Mouse (Mus musculus) left cerebral cortex, adult 18-20 months (tissue): ENCODE measurements around the gene Ttyh2. TPM values are rescaled to one million over a fixed set of nuclear protein-coding genes. Genes with fewer than 3 reads are reported as not detected.

Experiments used
- DNase-seq, 2 experiments: peaks; one replicate each; pipeline ENCODE4 v3.0.0; 2021 to 2022; ENCODE audit warnings: low spot score in 2 of 2, mixed read lengths in 1 of 2
- total RNA-seq, 2 experiments: library from RNA; stranded (reverse); gene quantifications; 2 replicates each; pipeline ENCODE4 v1.2.3; 2021

Ttyh2 gene
- total RNA-seq, 2 experiments from 2014 or later: 17.8 to 21.5 TPM

DNA sequence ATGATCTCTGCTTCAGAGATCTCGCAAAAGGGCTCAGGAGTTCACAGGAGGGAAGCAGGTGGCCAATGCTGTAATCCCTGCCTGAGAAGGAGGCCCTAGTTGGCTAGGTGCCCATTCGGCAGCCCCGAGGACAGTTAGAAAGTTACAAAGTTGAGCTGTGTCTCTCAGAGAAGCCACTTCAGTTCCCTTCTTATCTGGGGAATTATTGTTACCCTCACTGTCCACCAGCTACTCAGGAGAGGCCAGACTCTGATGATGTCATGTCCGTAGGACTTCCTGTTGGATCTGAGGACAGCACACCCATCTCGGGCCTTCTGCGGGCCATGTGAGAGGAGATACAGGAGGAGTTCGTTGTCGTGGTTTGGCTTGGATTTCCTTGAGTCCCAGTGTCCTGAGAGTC is 4.4 kb downstream of the Ttyh2 start:
- no peak for DNase-seq

DNA sequence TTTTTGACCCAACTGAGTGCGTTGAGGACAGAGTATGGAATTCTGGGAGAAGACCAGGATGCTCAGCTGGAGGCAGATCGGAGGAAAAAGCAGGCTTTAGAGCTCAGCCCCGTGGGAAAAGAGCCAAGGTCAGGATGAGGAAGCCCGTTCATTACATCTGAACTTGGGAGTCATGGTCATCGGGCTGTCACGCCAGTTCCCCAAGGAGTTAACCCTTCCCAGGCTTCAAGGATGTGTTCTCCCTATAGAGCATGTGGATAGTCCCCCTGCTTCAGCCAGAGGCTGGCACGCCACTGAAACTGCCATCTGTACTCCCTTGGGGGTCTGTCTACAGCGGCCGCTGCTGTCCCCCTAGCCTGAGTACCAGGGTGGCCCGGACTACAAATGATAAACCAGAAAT is 5.1 kb downstream of the Ttyh2 start:
- no peak for DNase-seq

- DNase-seq: no peak
Observed at GRCm38 (mm10) chr11:114681054-114681453, 5.8 kb downstream of the Ttyh2 start.

- DNase-seq: no peak
Observed at GRCm38 (mm10) chr11:114682321-114682900, 7.2 kb downstream of the Ttyh2 start.

GRCm38 (mm10) chr11:114683029-114683721 is 7.9 kb downstream of the Ttyh2 start:
- no peak for DNase-seq

DNA sequence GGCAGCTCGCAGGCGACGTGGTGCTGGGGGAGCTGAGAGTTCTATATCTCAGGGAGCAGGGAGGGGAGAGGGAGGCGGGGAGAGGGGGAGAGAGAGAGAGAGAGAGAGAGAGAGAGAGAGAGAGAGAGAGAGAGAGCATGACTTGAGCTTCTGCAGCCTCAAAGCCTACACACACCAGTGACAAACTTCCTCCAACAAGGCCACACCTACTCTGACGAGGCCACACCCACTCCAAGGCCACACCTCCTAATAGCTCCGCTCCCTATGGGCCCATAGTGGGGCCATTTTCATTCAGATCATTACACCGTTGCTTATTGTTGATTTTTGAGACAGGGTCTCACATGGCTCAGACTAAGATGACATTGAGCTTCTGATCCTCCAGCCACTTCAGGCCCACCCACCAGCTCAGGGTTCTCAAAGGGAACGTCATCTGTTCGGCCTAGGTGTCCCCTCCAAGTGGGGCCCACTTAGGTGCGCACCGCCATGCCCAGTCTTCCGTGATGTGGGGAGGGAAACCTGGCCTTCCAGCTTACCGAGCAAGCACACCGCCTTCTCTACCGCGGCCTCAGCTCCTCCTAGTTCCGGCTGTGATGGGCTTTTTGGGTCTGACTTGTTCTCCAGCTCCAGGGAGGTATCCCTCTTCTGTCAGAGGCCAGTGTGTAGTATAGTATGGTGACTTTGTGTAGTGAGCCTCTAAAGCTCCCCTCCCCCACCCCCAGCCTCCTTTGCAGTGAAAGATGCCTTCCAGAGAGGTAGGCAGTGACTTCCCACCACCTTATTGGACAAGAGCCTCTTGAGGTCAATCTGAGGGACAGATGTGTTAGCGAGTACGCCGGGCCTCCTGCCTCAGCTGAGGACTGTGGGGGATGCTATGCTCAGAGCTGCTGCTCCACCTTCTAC is 8.7 kb downstream of the Ttyh2 start:
- no peak for DNase-seq

- no peak for DNase-seq
Observed at GRCm38 (mm10) chr11:114684627-114685373, 9.6 kb downstream of the Ttyh2 start.

DNA sequence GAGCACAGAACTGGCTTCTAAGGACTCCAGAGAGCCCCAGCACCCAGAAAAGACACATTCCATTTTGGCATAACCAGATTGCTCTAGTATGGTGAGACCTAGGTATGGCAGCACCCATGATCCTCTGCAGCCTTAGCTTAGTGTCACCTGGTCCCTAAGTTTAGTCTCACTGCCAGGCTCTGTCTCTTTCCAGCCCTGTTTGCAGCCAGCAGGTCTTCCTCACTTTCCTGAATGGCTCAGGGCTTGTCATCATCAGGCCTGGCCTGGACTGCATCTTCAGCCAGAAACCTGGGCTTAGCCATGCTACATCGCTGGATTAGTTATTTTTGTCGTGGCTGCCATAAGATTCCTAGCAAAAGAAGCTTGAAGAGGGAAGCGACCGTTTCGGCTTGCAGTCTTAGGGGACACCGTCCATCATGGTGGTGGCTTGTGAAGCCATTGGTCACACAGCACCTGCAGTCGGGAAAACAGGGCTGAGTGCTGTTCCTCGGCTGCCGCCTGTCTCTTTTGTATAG is 10.4 kb downstream of the Ttyh2 start:
- DNase-seq: no peak

DNA sequence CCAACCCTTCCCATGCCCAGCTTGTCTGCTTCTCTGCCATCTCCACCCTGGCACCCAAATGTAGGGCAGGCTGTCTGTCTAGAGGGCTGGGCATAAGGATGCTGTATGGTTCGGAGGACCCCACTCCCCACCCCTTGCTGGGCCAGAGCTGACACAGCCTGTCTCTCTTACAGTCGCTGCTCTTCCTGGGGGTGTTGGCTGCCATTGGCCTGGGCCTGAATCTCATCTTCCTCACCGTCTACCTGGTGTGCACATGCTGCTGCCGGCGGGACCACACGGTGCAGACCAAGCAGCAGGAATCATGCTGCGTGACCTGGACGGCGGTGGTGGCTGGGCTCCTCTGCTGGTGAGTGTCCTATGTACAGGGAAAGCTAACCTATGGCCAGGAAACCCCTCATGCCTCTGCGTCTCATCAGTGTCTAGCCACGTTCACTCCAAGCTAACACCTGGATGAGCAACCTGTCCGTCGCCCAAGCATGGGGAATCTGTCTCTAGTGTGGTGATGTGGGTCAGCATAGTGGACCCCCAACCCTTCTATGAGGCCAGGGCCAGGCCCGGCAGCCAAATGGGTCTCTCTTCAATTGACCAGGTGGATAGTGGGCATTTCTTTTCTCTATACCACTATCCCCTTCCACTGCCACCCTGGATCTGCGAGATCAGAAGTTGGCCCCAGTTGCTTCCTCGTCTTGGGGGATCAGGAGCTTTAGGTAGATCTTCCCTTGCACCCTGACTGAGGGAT is 11.2 kb downstream of the Ttyh2 start:
- no peak for DNase-seq

DNA sequence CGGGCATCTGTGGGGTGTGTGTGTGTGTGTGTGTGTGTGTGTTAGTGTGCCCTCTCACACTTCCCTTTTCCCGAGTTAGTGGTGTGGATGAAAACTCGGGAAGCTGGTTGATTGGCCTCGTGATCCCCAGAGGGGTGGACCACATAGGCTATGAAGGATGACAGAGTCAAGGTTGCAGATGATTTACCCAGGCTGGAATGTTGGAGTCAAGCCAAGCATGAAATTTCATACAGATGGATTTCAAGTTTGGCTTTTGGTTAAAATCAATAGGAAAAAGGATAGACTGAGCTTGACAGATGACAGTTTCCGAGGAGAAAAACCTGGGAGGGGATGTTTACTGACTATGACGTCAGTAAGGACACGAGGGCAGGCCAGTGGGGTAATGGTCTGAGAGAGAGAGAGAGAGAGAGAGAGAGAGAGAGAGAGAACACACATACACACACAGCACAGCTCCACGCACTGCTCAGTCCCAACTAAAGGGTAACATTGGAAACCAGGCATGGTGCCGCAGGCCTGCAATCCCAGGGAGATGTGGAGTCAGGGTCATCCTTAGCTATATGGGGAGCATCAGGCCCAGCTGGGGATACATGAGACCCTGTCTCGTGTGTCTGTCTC is 12.4 kb downstream of the Ttyh2 start:
- no peak for DNase-seq

DNA sequence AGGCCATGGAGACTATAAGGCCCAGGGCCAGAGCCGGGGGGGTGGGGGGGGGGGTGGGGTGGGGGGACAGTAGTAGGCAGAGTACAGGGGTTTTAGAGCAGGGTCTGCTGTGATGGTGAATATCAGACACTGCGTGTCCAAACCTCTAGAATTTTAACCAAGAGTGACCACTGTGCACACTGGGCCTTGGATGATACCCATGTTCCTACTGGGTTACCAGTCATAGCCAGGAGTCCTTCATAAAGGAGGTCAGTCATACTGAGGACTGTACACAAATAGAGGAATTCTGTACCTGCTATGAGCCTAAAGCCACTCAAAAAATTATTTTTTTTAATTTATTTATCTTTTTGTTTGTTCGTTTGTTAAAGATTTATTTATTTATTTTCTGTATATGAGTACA is 13.5 kb downstream of the Ttyh2 start:
- DNase-seq: no peak

DNA sequence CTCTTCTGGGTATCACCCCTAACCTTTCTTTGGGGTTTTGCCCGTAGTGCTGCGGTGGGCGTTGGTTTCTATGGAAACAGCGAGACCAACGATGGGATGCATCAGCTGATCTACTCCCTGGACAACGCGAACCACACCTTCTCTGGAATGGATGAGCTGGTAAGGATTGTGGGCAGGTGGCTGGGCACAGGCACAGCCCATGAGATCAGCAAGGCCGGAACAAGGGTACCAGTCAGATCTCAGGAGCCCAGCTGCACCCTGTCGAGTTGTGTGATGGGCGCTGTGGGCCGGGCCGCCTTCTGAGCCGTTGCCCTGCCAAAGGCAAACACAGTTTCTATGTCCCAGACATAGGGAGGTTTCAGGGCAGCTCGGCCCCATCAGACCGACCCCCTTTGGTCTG is 15.0 kb downstream of the Ttyh2 start:
- no peak for DNase-seq

DNA sequence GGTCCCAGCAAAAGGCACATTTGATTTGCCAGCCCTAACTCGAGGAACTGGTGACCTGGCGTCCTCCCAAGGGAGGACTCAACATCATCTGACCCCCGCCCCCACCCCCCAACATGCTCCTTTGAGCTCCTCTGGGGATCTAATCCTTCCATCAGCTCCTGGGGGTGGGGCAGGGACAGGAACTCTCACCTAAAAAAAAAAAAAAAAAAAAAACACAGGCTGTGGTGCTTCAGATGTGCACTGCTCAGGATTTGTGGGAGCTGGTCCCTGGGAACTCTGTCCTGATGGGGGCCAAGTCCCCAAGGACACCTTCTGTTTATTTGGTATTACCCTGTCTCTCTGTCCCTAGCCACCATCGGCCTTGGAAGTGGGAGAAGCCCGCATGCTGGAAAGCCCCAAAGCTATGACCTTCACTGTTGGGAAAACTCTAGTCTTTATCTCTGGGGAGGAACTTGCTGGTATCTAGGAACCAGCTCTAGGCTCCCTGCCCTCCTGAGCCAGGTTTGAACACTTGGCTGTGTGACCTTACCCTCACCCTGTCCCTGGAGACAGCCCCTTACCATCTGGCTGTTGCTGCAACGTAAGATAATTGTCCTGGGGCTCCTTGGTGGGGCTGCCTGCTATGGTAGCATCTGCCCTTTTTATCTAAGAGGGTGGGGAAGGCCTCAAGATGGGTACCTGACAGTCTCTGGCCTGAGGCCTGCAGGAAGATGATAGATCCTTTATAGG is 16.4 kb downstream of the Ttyh2 start:
- no peak for DNase-seq

DNA sequence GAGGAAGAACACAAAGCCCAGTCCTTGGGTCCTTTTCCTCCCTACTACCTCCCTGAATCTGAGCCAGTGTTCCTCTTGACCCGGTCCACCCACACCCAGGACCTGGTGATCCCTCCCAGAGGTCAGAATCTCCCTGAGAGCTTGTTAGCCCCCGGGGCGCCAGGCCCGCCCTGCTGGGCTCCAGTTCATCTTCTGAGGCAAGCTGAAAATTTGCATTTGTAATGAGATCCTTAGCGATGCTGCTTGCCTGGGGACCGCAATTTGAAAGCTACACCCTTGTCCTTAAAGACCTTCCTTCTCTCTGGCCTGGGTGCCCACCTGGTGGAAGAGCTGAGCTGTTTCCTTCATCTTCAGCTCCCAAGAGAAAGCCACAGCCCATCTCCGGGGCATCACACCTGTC is 17.4 kb downstream of the Ttyh2 start:
- DNase-seq: no peak

DNA sequence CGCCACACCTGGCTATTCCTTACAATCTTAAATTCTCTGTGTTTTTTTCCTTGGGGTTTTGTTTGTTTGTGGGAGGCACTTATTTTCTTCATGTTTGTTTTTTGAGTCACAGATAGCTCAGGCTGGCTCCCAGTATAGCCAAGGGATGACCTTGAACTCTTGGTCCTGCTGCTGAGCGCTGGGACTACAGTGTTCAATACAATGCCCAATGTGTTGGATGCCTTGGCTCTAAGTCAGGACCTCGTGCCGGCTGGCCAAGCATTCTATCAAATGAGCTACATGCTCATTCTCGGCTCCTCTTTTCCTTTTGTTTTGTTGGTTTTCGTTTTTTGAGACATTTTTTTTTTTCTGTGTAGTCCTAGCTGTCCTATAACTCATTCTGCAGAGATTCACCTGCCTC is 18.2 kb downstream of the Ttyh2 start:
- DNase-seq: no peak

DNA sequence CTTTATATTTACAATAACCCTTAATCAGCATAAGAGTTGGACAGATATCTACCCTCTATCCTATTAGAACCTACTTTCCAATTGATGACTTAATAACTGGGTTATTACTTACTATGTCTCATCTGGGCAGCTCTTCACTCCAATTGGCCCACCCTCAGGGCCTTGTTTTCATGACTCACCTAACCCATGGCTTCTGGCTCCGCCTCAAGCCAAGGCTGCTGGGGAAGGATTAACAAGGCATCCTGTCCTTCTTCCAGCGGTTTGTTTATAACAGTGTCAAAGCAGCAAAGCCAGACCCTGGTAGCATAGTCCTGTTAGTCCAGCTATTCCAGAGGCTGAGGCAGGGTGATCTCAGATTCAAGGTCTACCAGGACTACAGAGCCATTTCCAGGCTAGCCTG is 19.2 kb downstream of the Ttyh2 start:
- no peak for DNase-seq

GRCm38 (mm10) chr11:114698496-114698895 is 23.3 kb downstream of the Ttyh2 start:
- no peak for DNase-seq

DNA sequence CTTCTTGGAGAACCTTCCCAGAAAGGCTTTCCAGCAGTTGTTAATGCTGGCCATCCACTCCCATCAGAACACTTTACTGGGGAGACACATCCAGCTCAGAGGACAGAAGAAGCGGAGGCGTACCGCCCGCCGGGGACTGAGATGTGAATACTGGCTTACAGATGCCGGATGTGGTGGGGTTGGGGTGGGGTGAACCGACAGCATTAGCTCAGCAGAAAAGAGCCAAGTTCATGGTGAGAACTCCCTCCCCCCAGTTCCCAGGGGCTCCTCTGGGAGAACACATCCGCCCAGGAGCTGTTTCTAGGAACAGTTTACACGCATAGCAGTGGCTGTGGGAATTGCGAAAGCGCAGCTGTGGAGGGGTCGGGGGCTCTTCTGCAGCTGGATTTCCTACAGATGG is 24.3 kb downstream of the Ttyh2 start:
- peak in 1 of 2 experiments; percentile 32 for DNase-seq

DNA sequence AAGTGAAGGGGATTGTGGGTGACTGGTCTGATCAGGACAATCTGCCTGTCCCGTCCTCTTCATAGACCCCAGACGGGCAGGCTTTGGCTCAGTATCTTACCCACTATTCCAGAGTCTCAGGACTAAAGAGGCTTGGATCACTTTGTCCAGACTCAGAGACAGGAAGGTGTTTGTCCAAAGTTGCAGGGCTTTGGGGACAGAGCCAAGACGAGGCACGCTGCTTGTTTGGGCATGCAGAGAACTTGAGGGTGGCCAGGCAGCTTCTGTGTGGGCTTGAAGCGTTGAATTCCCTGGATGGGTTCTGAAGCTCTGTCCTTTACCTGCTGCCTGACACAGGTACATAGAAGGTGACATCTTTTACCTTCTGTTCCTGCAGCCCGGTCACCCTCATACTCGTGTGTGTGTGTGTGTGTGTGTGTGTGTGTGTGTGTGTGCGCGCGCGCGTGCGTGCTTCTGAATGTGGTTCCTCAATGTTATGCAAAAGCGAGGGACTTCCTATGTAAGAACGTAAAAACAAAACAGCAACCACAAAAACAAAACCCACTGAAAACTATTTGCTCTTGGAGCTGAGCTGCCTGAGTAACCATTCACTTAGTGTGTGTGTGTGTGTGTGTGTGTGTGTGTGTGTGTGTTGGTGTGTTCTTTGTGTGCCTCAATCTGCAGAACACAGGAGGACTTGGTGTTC is 27.2 kb downstream of the Ttyh2 start:
- DNase-seq: no peak
